Mouse (Mus musculus) gastrocnemius, adult 18-20 months (tissue): ENCODE results near the gene Astn1. TPM values are rescaled to one million over a fixed set of nuclear protein-coding genes. Genes with fewer than 3 reads are reported as not detected.

ENCODE experiments used
- DNase-seq: peaks from one replicate; pipeline ENCODE4 v3.0.0; 2021; ENCODE audit warnings: low spot score
- total RNA-seq, 2 experiments: library from RNA; stranded (reverse); gene quantifications; 2 replicates each; pipeline ENCODE4 v1.2.3; 2021

The Astn1 gene
- total RNA-seq, 2 experiments from 2014 or later: 0.07 to 0.25 TPM

GRCm38 (mm10) chr1:158414198-158414597 is 52.1 kb downstream of the Astn1 start:
- no peak for DNase-seq

GRCm38 (mm10) chr1:158421451-158421850 is 59.4 kb downstream of the Astn1 start:
- no peak for DNase-seq

DNA sequence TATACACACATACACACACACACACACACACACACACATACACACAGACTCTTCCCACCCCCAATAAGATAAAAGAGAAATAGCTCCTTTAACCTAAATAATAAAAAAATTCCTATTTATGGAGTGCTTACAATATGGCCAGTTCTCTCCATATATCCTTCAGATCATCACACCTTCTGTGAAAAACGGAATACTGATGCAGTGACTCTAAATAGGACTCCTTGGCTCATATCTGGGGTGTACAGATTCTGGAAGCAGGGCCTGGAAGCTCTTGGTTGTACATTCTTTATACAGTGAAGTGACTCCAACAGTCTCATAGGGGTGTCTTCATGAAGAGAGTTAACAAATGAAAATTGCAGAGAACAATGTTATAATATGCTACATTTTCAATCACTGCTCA is 60.7 kb downstream of the Astn1 start:
- no peak for DNase-seq

DNA sequence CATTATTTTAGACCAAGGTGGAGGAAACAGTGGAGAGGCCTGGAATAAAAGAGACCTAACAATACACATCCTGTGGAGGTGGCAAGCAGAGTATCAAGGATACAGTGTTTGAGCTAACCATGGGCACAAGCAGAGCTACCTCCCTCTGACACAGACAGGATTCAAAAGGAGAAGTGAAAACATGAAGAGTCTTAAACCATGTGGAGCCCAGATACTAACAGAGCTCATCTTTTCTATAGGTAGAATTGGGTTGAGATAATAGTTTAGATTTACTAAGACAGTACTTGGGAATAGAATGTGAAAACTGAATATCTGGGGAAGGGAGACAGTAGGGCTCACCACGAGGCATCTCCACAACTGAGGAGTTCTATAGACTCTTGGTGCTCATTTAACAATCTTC is 84.0 kb downstream of the Astn1 start:
- no peak for DNase-seq

GRCm38 (mm10) chr1:158447956-158448355 is 85.9 kb downstream of the Astn1 start:
- DNase-seq: no peak

DNA sequence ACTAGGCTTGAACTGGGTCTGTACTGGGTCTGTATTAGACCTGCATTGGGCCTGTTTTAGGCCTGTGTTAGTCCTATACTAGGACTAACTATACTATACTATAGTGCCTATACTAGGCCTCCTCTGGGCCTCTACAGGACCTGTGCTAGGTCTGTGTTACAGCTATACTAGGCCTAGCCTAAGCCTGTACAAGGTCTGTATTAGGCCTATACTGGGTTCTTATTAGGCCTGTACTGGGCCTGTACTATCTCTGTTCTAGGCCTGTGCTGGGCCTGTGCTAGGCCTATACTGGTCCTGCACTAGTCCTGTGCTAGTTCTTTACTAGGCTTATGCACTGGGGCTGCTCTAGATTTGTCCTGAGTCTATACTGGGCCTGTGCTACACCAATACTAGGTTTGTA is 90.6 kb downstream of the Astn1 start:
- no peak for DNase-seq

DNA sequence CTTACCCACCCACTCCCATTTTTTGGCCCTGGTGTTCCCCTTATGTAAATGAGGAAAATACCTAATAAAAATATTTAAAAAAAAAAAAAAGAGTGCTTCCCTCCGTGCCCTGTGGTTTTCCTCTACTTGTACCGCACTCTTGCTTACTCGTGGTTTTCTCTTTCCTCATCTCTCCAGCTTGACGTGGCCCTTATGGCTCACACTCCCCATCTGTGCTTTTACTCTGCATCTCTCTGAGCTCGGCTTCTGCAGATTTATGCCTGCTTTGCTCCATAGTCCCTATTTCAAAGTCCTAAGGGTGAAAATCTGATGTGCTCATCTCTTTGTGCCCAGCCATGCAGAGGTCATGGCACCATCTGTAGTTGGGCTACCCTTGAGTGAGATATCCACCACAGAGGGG is 91.5 kb downstream of the Astn1 start:
- no peak for DNase-seq

GRCm38 (mm10) chr1:158463975-158464374 is 101.9 kb downstream of the Astn1 start:
- DNase-seq: no peak

DNA sequence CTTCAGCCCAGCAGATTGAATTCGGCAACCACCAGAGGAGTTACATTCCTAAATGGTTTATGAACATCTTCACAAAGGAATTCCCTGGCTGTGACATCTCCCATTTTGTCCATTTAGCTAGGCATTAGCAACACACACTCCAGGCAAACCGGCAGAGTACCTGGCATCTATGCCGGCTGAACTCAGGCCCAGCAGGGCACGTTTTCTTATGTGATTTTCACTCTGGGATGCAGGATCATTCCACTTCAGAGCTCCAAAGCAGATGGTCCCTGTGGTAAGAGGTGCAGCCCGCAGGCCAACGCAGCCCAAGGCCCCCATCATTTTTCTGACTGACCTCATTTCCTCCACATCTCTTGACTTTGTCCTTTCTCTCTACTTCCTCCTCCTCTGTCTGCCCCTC is 103.2 kb downstream of the Astn1 start:
- DNase-seq: no peak

- no peak for DNase-seq
Measured at GRCm38 (mm10) chr1:158477841-158478240, 115.8 kb downstream of the Astn1 start.

GRCm38 (mm10) chr1:158480285-158480684 is 118.2 kb downstream of the Astn1 start:
- DNase-seq: no peak

- no peak for DNase-seq
Measured at GRCm38 (mm10) chr1:158483733-158484132, 121.7 kb downstream of the Astn1 start.

- DNase-seq: no peak
Measured at GRCm38 (mm10) chr1:158489521-158490021, 127.5 kb downstream of the Astn1 start.

DNA sequence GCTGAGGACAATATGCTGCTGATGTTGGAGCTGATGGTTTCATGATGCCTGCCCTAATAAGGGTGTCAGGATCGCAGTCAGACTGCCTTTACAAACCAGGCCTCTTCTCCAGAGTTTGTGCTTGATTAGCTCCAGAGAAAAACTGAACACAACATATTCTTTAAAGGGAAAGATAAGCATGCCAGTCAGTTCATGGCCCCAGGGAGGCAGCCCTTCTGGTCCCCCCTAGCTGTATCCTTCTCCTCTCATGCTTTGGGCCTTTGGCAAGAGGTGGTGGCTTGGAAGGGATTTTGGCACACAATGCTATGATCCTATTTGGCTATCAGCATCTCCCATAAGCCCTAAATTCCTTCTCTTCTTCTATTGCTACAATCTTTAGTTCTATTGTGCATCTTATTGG is 128.1 kb downstream of the Astn1 start:
- DNase-seq: no peak

GRCm38 (mm10) chr1:158493289-158493688 is 131.2 kb downstream of the Astn1 start:
- DNase-seq: no peak

- no peak for DNase-seq
Measured at GRCm38 (mm10) chr1:158500140-158500539, 138.1 kb downstream of the Astn1 start.

GRCm38 (mm10) chr1:158501019-158501418 is 138.9 kb downstream of the Astn1 start:
- no peak for DNase-seq

- DNase-seq: no peak
Measured at GRCm38 (mm10) chr1:158507610-158508009, 145.5 kb downstream of the Astn1 start.

- DNase-seq: no peak
Measured at GRCm38 (mm10) chr1:158509112-158509855, 147.2 kb downstream of the Astn1 start.

DNA sequence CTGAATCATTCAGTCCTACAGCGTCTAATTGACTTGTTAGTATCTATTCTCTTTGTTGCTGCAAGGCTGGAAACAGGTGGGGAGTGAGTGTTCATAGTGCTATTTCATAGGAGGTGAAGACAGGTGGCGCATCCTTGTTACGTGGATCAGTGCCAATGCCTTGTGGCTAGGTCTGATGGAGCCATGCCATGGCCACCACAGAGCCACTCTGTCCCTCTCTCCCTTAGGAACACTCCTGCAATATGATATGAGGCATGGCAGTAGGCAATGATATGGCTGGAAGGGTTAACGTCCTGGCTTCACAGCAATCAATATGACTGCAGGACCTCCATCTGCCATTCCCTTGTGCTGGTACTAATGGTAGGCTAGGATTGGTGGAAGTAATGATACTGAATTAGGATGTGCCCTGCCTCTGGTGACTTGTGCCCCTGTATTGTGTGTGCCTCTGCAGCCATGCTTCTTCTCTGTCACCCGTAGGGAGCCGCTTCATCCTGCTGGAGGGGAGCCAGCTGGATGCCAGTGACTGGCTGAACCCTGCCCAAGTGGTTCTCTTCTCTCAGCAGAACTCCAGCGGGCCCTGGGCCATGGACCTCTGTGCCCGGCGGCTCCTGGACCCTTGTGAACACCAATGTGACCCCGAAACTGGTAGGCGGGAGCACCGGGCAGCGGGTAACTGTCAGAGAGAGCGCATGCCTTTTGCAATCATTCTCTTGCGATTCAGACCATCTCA is 148.6 kb downstream of the Astn1 start:
- DNase-seq: no peak

- no peak for DNase-seq
Measured at GRCm38 (mm10) chr1:158512089-158512488, 150.0 kb downstream of the Astn1 start.

DNA sequence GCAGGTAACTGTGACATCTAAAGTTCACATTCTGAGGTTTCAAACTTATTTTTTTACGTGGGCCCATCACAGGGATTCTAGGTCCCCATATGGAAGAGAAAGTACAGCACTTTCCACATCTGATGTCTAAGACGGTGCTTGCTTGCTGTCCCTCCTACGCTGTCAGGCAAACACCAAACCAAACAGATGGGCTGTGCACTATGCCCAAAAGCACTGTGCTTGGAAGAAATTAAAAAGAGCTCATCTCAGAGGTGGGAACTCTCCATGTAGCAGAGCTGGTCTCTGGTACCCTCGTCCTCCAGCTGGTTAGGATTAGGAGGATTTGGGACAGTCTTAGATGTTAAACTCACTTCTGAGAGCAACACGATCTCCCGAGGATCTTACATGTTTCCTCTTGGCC is 150.6 kb downstream of the Astn1 start:
- no peak for DNase-seq

DNA sequence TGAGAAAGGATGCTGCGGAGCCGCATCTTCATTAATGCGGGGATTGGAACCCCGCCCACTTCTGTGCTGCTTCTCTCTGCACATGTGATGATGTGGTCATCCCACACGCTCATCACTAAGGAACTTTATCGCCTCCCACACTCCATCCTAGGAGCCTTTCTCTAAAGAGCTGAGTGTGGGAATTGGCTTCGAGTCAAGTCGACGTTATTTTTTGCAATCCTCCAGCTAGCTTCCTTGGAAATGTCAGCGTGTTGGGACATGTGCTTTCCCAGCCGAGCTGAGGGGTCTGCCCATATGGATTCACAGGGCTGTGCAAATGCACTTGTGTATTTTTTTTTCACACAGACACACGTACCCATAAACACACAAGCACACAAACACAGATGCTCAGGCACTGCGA is 151.5 kb downstream of the Astn1 start:
- DNase-seq: no peak
